Mouse (Mus musculus) midbrain, embryonic 11.5 days (tissue): ENCODE results near the gene Panx1. TPM values are rescaled to one million over a fixed set of nuclear protein-coding genes. Genes with fewer than 3 reads are reported as not detected.

Experiments
- ATAC-seq: fragments of 200-750 bp; cut with Nextera tagmentation; 2 replicates; pipeline ENCODE4 v1.8.0; 2017; ENCODE audit warnings: moderate TSS enrichment, moderate library complexity; ENCODE audit not compliant: low FRiP score
- DNase-seq: peaks from one replicate; pipeline ENCODE4 v3.0.0; 2015; ENCODE audit warnings: low spot score; ENCODE audit errors: missing footprints
- H3K27ac ChIP-seq: fragments of 300-500 bp; sonication (generic); 2 replicates; pipeline ENCODE4 v1.5.1; 2014; ENCODE audit warnings: low read depth, low read length
- H3K27me3 ChIP-seq: fragments of 300-500 bp; sonication (generic); 2 replicates; pipeline ENCODE4 v1.6.1; 2014; ENCODE audit warnings: mild to moderate bottlenecking, low read length, moderate library complexity, mixed read lengths; ENCODE audit not compliant: control insufficient read depth, insufficient read depth
- H3K36me3 ChIP-seq: fragments of 300-500 bp; sonication (generic); 2 replicates; pipeline ENCODE4 v1.6.1; 2014; ENCODE audit warnings: mild to moderate bottlenecking, low read length, moderate library complexity, mixed read lengths; ENCODE audit not compliant: control insufficient read depth, insufficient read depth
- H3K4me1 ChIP-seq: fragments of 300-500 bp; sonication (generic); 2 replicates; pipeline ENCODE4 v1.6.1; 2014; ENCODE audit warnings: low read length; ENCODE audit not compliant: control insufficient read depth, insufficient read depth
- H3K4me2 ChIP-seq: fragments of 300-500 bp; sonication (generic); 2 replicates; pipeline ENCODE4 v1.6.1; 2014; ENCODE audit warnings: mild to moderate bottlenecking, moderate library complexity
- H3K4me3 ChIP-seq: fragments of 300-500 bp; sonication (generic); 2 replicates; pipeline ENCODE4 v1.5.1; 2014; ENCODE audit warnings: low read depth, low read length
- H3K9ac ChIP-seq: fragments of 300-500 bp; sonication (generic); 2 replicates; pipeline ENCODE4 v1.6.1; 2014; ENCODE audit warnings: low read length
- H3K9me3 ChIP-seq: fragments of 300-500 bp; sonication (generic); 2 replicates; pipeline ENCODE4 v1.6.1; 2016; ENCODE audit warnings: low read length; ENCODE audit not compliant: control insufficient read depth
- WGBS: fragments of 180-500 bp; shearing (Covaris S2); extraction: QIAGEN DNeasy Blood & Tissue Kit; methylation state at CpG from one replicate; pipeline ENCODE4 v1.1.7; 2014; 5-methylcytosine and 5-hydroxymethylcytosine counted together
- polyA plus RNA-seq: library from polyadenylated mRNA; unstranded; fragments of >200 nt; fragmentation: Nextera tagmentation; extraction: Ambion mirVana; gene quantifications from 2 replicates; pipeline ENCODE4 v1.2.1, GENCODE M21; 2014

The Panx1 gene
- polyA plus RNA-seq, 1 experiment from 2014 or later: 129 TPM

DNA sequence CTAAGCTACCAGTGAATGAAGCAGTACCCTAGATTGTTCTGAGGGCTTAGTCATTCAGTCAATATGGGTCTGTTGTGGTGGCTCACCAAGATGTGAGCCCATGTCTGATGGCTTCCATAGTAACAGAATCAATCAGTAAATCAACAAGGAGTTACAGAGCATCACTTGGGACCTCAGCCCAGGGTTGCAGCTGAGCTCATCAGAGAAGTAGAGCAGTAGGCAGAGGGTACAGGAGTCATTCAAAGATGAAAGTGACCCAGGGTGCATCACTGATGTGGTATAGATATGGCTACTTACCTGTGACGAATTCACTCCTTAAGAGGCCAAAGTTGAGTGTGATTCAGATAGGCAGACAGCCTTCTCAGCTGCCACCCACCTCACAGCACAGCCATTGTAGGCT lies 49.8 kb downstream of the Panx1 start:
- no peak overlapping the region for H3K4me3 ChIP-seq
- H3K4me2 ChIP-seq: no peak overlapping the region
- H3K9me3 ChIP-seq: no peaks in the 10 kb centered on the region
- no peaks in the 10 kb centered on the region for H3K36me3 ChIP-seq
- H3K27ac ChIP-seq: no peak overlapping the region
- WGBS: 65% methylated on average over 1 of the region's 1 CpGs
- H3K9ac ChIP-seq: no peak overlapping the region
- no peaks in the 10 kb centered on the region for H3K27me3 ChIP-seq
- no peak for ATAC-seq
- DNase-seq: no peak
- H3K4me1 ChIP-seq: no peaks in the 10 kb centered on the region

DNA sequence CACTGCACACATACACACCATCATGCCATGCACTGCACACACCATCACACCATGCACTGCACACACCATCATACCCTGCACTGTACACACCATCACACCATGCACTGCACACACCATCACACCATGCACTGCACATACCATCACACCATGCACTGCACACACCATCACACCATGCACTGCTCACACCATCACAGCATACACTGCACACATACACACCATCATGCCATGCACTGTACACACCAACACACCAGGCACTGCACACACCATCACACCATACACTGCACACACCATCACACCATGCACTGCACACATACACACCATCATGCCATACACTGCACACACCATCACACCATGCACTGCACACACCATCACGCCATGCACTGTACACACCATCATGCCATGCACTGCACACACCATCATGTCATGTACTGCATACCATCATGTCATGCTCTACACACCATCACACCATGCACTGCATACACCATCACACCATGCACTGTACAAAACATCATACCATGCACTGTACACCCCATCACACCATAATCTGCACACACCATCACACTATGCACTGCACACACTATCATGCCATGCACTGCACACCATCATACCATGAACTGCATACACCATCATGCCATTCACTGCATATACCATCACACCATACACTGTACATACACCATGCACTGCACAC lies 56.5 kb downstream of the Panx1 start:
- Histone ChIP-seq H3K9me3 (no peaks in the 10 kb centered on the region), H3K36me3 (no peaks in the 10 kb centered on the region), H3K27ac (no peak overlapping the region), H3K4me3 (no peak overlapping the region), H3K4me1 (no peaks in the 10 kb centered on the region), H3K4me2 (no peak overlapping the region), H3K9ac (no peak overlapping the region), H3K27me3 (no peaks in the 10 kb centered on the region)
- ATAC-seq (no peak), DNase-seq (no peak)
- WGBS: 86% methylated on average over 1 of the region's 1 CpGs

DNA sequence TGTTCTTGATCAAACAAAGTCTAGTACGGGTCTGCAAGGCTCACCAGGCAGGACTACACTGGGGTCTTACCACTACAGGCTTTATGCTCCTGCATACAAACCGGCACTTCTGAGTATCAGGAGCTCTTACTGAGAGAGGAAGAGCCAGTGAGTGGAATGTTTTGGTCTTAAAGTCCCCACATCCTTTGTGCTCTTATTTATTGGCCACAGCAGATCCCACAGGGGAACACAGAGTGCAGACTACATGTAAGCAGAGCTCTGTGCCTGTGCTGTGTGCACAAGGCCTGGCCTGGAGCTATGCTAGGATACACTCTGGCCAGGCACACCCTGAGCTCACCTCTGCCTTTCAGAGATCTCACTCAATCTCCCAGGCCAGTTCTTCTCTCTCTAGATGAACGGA lies 62.1 kb downstream of the Panx1 start:
- no peaks in the 10 kb centered on the region for H3K27me3 ChIP-seq
- whole genome bisulfite sequencing: 72% methylated on average over 3 of the region's 3 CpGs

DNA sequence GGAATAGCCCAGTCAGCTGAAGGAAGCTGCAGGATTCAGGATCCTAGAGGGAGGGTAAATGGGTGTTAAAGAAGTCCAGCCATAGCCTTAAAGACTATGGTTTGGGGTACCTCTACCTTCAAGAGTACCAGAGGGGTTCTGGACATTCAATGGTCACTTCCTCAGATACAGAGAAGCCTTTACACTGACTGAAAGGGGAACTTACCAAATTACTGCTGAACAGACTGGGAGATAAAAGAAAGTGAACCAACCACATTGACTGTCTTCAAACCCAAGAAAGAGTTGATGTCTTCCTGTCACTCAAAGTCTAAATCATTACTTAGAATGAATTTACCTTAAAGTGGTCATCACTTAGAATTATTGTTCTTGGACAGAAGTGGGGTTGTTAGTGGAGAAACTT lies 62.6 kb downstream of the Panx1 start:
- DNase-seq (no peak), ATAC-seq (no peak)
- Histone ChIP-seq H3K4me2 (no peak overlapping the region), H3K9me3 (no peaks in the 10 kb centered on the region), H3K36me3 (no peaks in the 10 kb centered on the region), H3K9ac (no peak overlapping the region), H3K4me1 (no peaks in the 10 kb centered on the region), H3K27ac (no peak overlapping the region), H3K4me3 (no peak overlapping the region), H3K27me3 (no peaks in the 10 kb centered on the region)

More for the DNA sequence above, 62.1 kb downstream of the Panx1 start:
- no peaks in the 10 kb centered on the region for H3K4me1 ChIP-seq
- no peak overlapping the region for H3K9ac ChIP-seq
- no peaks in the 10 kb centered on the region for H3K36me3 ChIP-seq
- H3K4me3 ChIP-seq: no peak overlapping the region
- ATAC-seq: no peak
- H3K9me3 ChIP-seq: no peaks in the 10 kb centered on the region
- no peak for DNase-seq
- H3K4me2 ChIP-seq: no peak overlapping the region
- H3K27ac ChIP-seq: no peak overlapping the region

DNA sequence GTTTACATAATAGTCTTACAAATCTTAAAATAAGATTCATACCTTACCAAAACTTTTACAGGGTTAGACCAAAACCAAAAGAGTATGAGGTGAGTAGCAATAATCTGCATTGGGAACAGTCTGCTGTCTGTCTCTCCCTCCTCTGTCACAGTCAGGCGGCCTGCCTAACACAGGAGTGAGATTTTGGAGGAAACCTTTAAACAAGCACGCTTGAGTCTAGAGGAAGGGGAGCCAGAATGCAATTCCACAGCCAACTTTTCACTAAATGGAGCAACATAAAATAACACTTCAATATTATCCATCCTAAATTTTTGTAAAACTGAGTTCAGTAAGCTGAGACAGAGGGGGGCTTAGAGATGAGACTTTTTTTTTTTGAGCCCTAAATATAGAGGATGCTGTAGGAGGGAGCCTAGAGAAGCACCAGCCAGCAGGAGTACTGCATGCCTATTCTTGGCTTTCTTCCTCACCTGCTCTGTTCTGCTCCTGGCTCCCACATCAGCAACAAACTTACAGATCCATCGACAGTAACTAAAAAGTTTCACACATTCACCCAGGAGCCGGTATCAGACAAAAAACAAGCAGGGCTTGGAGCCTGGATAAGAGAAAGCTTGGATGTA lies 63.6 kb downstream of the Panx1 start:
- 84% methylated on average over 4 of the region's 4 CpGs for WGBS
- Histone ChIP-seq H3K9ac (no peak overlapping the region), H3K27ac (no peak overlapping the region), H3K4me2 (no peak overlapping the region), H3K9me3 (no peaks in the 10 kb centered on the region), H3K36me3 (no peaks in the 10 kb centered on the region), H3K4me3 (no peak overlapping the region), H3K27me3 (no peaks in the 10 kb centered on the region), H3K4me1 (no peaks in the 10 kb centered on the region)
- DNase-seq: no peak
- ATAC-seq: no peak

DNA sequence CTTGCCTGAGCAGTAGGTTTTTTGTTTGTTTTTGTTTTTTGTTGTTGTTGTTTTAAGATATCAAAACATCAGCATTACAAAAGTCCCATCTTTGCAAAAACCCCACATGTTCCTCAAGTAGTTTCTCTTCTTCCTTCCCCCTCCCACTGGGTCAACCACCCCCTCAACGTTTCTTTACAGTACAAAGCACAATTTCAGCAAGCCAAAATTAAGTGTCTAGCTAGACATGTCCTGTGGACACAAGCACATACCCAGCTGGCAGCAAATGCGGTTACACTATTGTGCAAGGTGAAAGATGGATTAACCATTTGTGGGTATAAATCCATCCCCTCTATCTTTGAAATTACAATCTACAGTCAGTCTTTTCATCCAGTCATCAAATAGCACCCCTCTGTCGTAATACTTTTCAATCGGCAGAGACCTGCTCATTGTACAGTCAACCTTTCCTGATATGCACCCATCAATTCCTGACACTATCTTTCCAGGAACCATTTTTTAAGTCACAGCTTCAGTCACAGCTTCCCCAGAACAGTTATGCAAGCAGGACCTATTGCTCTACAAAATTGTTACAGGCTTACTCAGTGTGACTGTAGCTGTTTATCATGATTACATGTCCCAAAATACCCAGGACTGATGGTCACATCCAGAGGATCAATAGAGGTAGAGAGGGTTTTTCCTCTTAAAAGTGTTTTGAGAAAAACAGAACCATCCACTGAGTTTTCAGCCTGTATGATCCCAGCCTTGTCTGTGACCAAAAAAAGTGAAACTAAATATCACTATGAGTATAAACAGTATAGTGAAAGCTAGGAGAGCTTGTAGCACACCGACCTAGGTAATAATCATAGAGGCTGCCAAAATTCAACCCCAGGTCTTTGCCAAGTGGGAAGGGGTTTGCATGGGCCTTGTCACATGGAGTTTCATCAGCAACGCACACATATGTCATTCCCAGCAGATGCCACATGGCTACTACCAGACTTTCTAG lies 70.7 kb downstream of the Panx1 start:
- no peak overlapping the region for H3K4me2 ChIP-seq
- no peak overlapping the region for H3K27ac ChIP-seq
- DNase-seq (no peak), ATAC-seq (no peak)
- no peaks in the 10 kb centered on the region for H3K27me3 ChIP-seq
- H3K9ac ChIP-seq: no peak overlapping the region
- no peaks in the 10 kb centered on the region for H3K36me3 ChIP-seq
- H3K4me1 ChIP-seq: no peaks in the 10 kb centered on the region
- H3K4me3 ChIP-seq: no peak overlapping the region
- 89% methylated on average over 6 of the region's 6 CpGs for WGBS
- no peaks in the 10 kb centered on the region for H3K9me3 ChIP-seq

DNA sequence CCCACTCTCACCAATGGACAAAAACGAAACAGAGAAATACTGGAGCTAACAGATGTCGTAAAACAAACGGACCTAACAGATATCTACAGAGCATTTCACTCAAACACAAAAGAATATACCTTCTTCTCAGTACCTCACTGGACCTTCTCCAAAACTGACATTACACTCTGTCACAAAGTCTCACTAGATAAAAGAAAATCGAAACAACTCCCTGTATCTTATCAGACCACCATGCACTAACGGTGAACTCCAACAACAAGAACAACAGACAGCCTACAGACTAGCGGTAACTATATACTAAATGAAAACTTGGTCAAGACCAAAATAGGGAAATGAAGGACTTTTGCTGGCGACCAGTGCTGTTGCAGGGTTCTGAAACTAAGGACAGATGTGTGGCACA lies 71.5 kb downstream of the Panx1 start:
- ATAC-seq: no peak
- 83% methylated on average over 7 of the region's 7 CpGs for WGBS
- H3K27me3 ChIP-seq: no peaks in the 10 kb centered on the region
- H3K9ac ChIP-seq: no peak overlapping the region
- no peak for DNase-seq
- no peak overlapping the region for H3K4me3 ChIP-seq
- no peaks in the 10 kb centered on the region for H3K9me3 ChIP-seq
- H3K4me2 ChIP-seq: no peak overlapping the region
- no peaks in the 10 kb centered on the region for H3K4me1 ChIP-seq
- H3K36me3 ChIP-seq: no peaks in the 10 kb centered on the region
- no peak overlapping the region for H3K27ac ChIP-seq

DNA sequence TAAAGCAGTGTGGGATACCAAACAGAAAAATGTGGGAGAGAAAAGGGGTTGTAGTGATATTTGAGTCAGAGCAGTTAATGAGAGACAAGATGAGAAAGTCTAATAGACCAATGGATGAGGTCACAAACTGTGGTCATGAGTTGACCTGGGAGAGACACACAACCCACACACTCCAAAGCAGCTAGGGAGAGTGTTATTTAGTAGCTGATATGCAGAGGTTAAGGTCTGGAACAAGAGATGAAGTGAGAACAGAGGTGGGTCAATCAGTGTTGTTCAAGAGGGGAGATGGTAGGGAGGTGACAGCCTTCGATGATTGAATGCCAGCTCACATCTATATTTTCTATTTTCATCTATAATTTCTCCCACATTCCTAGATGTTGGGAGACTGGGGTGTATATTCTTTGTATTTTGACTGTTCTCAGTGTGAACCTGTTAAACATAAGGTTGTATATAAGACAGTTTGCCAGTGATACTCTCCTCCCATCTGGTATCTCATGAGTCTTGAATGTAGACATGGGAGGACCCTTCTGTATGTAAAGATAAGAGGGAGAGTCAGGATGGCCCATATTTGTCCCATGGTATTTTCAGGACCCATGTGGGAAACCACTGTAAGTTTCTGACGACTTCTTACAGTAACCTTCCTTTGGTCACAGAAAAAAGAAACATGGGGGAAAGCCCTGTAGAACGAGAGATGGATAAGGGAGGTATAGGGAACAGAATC lies 74.3 kb downstream of the Panx1 start:
- Histone ChIP-seq H3K9me3 (no peaks in the 10 kb centered on the region), H3K4me1 (no peaks in the 10 kb centered on the region), H3K4me2 (no peak overlapping the region), H3K27ac (no peak overlapping the region), H3K36me3 (no peaks in the 10 kb centered on the region), H3K9ac (no peak overlapping the region), H3K27me3 (no peaks in the 10 kb centered on the region), H3K4me3 (no peak overlapping the region)
- no peak for ATAC-seq
- 80% methylated on average over 3 of the region's 3 CpGs for WGBS
- no peak for DNase-seq
